Mouse (Mus musculus): ENCODE data around the gene Agbl4. TPM values are rescaled to one million over a fixed set of nuclear protein-coding genes. Genes with fewer than 3 reads are reported as not detected.

Gene Agbl4
- polyA plus RNA-seq, 1 experiment from 2014 or later, result 0.38 TPM

GRCm38 (mm10) chr4:111349965-111350364 is 952.5 kb downstream of the Agbl4 start:
- peaks cover 18% of the 10 kb centered on the region for H3K4me1 ChIP-seq (replicated peaks)
- H3K4me3 ChIP-seq (replicated peaks), result no peak overlapping the region
- H3K9ac ChIP-seq (replicated peaks), result no peak overlapping the region
- H3K27ac ChIP-seq, result no peak overlapping the region
- WGBS, result 35% methylated on average over 4 of the region's 4 CpGs
- ATAC-seq (ENCODE audit: insufficient number of reproducible peaks, insufficient read depth, low FRiP score, low TSS enrichment, low read depth), result no peak; the same call in 1 of the 2 replicates
- no peaks in the 10 kb centered on the region for H3K27me3 ChIP-seq
- H3K4me2 ChIP-seq, result no peak overlapping the region
- H3K36me3 ChIP-seq, result no peaks in the 10 kb centered on the region
- peaks cover 5% of the 10 kb centered on the region; the same call in 1 of the 2 replicates for H3K9me3 ChIP-seq

- Histone ChIP-seq H3K4me2 (no peak overlapping the region), H3K36me3 (no peaks in the 10 kb centered on the region), H3K27ac (no peak overlapping the region), H3K9ac (replicated peaks) (no peak overlapping the region), H3K4me1 (replicated peaks) (peaks cover 19% of the 10 kb centered on the region), H3K4me3 (replicated peaks) (no peak overlapping the region), H3K27me3 (no peaks in the 10 kb centered on the region), H3K9me3 (peaks cover 5% of the 10 kb centered on the region; the same call in 1 of the 2 replicates)
- 44% methylated on average over 6 of the region's 6 CpGs for WGBS
- no peak for ATAC-seq (ENCODE audit: insufficient number of reproducible peaks, insufficient read depth, low FRiP score, low TSS enrichment, low read depth)
These were observed 953.4 kb downstream of the Agbl4 start for GRCm38 (mm10) chr4:111350615-111351525.

GRCm38 (mm10) chr4:111356584-111357115 is 959.2 kb downstream of the Agbl4 start:
- H3K27me3 ChIP-seq, result no peaks in the 10 kb centered on the region
- 7% methylated on average over 4 of the region's 4 CpGs for WGBS
- no peak overlapping the region for H3K4me3 ChIP-seq (replicated peaks)
- H3K9ac ChIP-seq (replicated peaks), result no peak overlapping the region
- H3K4me1 ChIP-seq (replicated peaks), result peaks cover 23% of the 10 kb centered on the region
- peaks cover 5% of the 10 kb centered on the region; the same call in 1 of the 2 replicates for H3K9me3 ChIP-seq
- H3K36me3 ChIP-seq, result no peaks in the 10 kb centered on the region
- H3K27ac ChIP-seq, result no peak overlapping the region
- peak overlapping the region; percentile 20 for H3K4me2 ChIP-seq
- ATAC-seq (ENCODE audit: insufficient number of reproducible peaks, insufficient read depth, low FRiP score, low TSS enrichment, low read depth), result peak; percentile 70; the same call in 1 of the 2 replicates

- peaks cover 5% of the 10 kb centered on the region; the same call in 1 of the 2 replicates for H3K9me3 ChIP-seq
- ATAC-seq (ENCODE audit: insufficient number of reproducible peaks, insufficient read depth, low FRiP score, low TSS enrichment, low read depth), result peak; percentile 81; the same call in 1 of the 2 replicates
- H3K9ac ChIP-seq (replicated peaks), result no peak overlapping the region
- H3K4me3 ChIP-seq (replicated peaks), result no peak overlapping the region
- no peaks in the 10 kb centered on the region for H3K27me3 ChIP-seq
- H3K4me2 ChIP-seq, result peak overlapping the region; percentile 20
- H3K36me3 ChIP-seq, result no peaks in the 10 kb centered on the region
- WGBS, result 3% methylated on average over 3 of the region's 3 CpGs
- peaks cover 23% of the 10 kb centered on the region for H3K4me1 ChIP-seq (replicated peaks)
- no peak overlapping the region for H3K27ac ChIP-seq
These were observed 959.7 kb downstream of the Agbl4 start for GRCm38 (mm10) chr4:111357176-111357575.

- no peaks in the 10 kb centered on the region for H3K9me3 ChIP-seq
- H3K4me3 ChIP-seq (replicated peaks), result no peak overlapping the region
- H3K9ac ChIP-seq (replicated peaks), result no peak overlapping the region
- no peaks in the 10 kb centered on the region for H3K36me3 ChIP-seq
- 81% methylated on average over 2 of the region's 2 CpGs for WGBS
- no peak overlapping the region for H3K27ac ChIP-seq
- ATAC-seq (ENCODE audit: insufficient number of reproducible peaks, insufficient read depth, low FRiP score, low TSS enrichment, low read depth), result no peak
- no peak overlapping the region for H3K4me2 ChIP-seq
- H3K4me1 ChIP-seq (replicated peaks), result no peaks in the 10 kb centered on the region
- no peaks in the 10 kb centered on the region for H3K27me3 ChIP-seq
These were observed 966.7 kb downstream of the Agbl4 start for GRCm38 (mm10) chr4:111364199-111364598.

- no peaks in the 10 kb centered on the region for H3K27me3 ChIP-seq
- 84% methylated on average over 2 of the region's 2 CpGs for WGBS
- no peaks in the 10 kb centered on the region for H3K36me3 ChIP-seq
- no peak overlapping the region for H3K4me3 ChIP-seq (replicated peaks)
- H3K27ac ChIP-seq, result no peak overlapping the region
- H3K9ac ChIP-seq (replicated peaks), result no peak overlapping the region
- H3K4me2 ChIP-seq, result no peak overlapping the region
- H3K4me1 ChIP-seq (replicated peaks), result no peaks in the 10 kb centered on the region
- no peak for ATAC-seq (ENCODE audit: insufficient number of reproducible peaks, insufficient read depth, low FRiP score, low TSS enrichment, low read depth)
- H3K9me3 ChIP-seq, result no peaks in the 10 kb centered on the region
These were observed 970.3 kb downstream of the Agbl4 start for GRCm38 (mm10) chr4:111367771-111368170.

- no peak overlapping the region for H3K4me2 ChIP-seq
- H3K27me3 ChIP-seq, result no peaks in the 10 kb centered on the region
- H3K4me3 ChIP-seq (replicated peaks), result no peak overlapping the region
- ATAC-seq (ENCODE audit: insufficient number of reproducible peaks, insufficient read depth, low FRiP score, low TSS enrichment, low read depth), result no peak
- H3K36me3 ChIP-seq, result no peaks in the 10 kb centered on the region
- no peak overlapping the region for H3K27ac ChIP-seq
- no peaks in the 10 kb centered on the region for H3K9me3 ChIP-seq
- no peak overlapping the region for H3K9ac ChIP-seq (replicated peaks)
- H3K4me1 ChIP-seq (replicated peaks), result no peaks in the 10 kb centered on the region
These were observed 979.7 kb downstream of the Agbl4 start for GRCm38 (mm10) chr4:111377159-111377558.

- WGBS, result 91% methylated on average over 3 of the region's 3 CpGs
- Histone ChIP-seq H3K9ac (replicated peaks) (no peak overlapping the region), H3K4me3 (replicated peaks) (no peak overlapping the region), H3K27me3 (no peaks in the 10 kb centered on the region), H3K4me2 (no peak overlapping the region), H3K4me1 (replicated peaks) (no peaks in the 10 kb centered on the region), H3K9me3 (no peaks in the 10 kb centered on the region), H3K36me3 (no peaks in the 10 kb centered on the region), H3K27ac (no peak overlapping the region)
- no peak for ATAC-seq (ENCODE audit: insufficient number of reproducible peaks, insufficient read depth, low FRiP score, low TSS enrichment, low read depth)
These were observed 980.6 kb downstream of the Agbl4 start for GRCm38 (mm10) chr4:111378071-111378470.

- Histone ChIP-seq H3K36me3 (no peaks in the 10 kb centered on the region), H3K4me1 (replicated peaks) (no peaks in the 10 kb centered on the region), H3K27ac (no peak overlapping the region), H3K9me3 (no peaks in the 10 kb centered on the region), H3K4me3 (replicated peaks) (no peak overlapping the region), H3K27me3 (no peaks in the 10 kb centered on the region), H3K9ac (replicated peaks) (no peak overlapping the region), H3K4me2 (no peak overlapping the region)
- 83% methylated on average over 2 of the region's 2 CpGs for whole genome bisulfite sequencing
- ATAC-seq (ENCODE audit: insufficient number of reproducible peaks, insufficient read depth, low FRiP score, low TSS enrichment, low read depth), result no peak
These were observed 985.6 kb downstream of the Agbl4 start for GRCm38 (mm10) chr4:111383101-111383500.

- no peak for ATAC-seq (ENCODE audit: insufficient number of reproducible peaks, insufficient read depth, low FRiP score, low TSS enrichment, low read depth)
- H3K9ac ChIP-seq (replicated peaks), result no peak overlapping the region
- H3K36me3 ChIP-seq, result no peaks in the 10 kb centered on the region
- no peak overlapping the region for H3K4me3 ChIP-seq (replicated peaks)
- H3K27me3 ChIP-seq, result no peaks in the 10 kb centered on the region
- H3K4me2 ChIP-seq, result no peak overlapping the region
- H3K4me1 ChIP-seq (replicated peaks), result no peaks in the 10 kb centered on the region
- no peak overlapping the region for H3K27ac ChIP-seq
- H3K9me3 ChIP-seq, result no peaks in the 10 kb centered on the region
These were observed 993.3 kb downstream of the Agbl4 start for GRCm38 (mm10) chr4:111390736-111391135.

GRCm38 (mm10) chr4:111399784-111400183 is 1002.3 kb downstream of the Agbl4 start:
- H3K4me1 ChIP-seq (replicated peaks), result no peaks in the 10 kb centered on the region
- ATAC-seq (ENCODE audit: insufficient number of reproducible peaks, insufficient read depth, low FRiP score, low TSS enrichment, low read depth), result no peak
- no peak overlapping the region for H3K9ac ChIP-seq (replicated peaks)
- H3K27me3 ChIP-seq, result no peaks in the 10 kb centered on the region
- H3K4me3 ChIP-seq (replicated peaks), result no peak overlapping the region
- no peaks in the 10 kb centered on the region for H3K9me3 ChIP-seq
- H3K36me3 ChIP-seq, result no peaks in the 10 kb centered on the region
- H3K4me2 ChIP-seq, result no peak overlapping the region
- H3K27ac ChIP-seq, result no peak overlapping the region
